Mouse (Mus musculus) CD4-positive, CD25-positive, alpha-beta regulatory T cell, adult 2 months (primary cell): Measurements from ENCODE around the gene 0610010K14Rik.

Experiments
- DNase-seq: peaks from one replicate; pipeline ENCODE4 v3.0.0-alpha.2; 2012; ENCODE audit warnings: low read depth, low spot score

0610010K14Rik gene

DNA sequence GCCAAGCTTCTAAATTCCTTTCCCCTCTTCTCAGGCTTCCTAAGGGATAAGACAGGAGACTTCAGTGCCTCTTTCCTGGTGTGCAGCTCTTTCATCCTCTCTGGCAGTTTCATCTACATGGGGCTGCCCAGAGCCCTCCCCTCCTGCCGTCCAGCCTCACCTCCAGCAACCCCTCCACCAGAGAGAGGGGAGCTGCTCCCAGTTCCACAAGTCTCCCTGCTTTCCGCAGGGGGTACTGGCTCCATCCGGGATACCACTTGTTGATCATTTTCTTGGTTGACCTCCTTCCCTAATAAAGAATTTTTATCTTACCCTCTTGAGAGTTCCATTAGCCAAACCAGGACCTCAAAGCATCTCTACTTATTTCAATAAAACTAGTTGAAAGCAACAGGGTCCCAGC lies 21.6 kb downstream of the 0610010K14Rik start:
- DNase-seq: no peak

- no peak for DNase-seq
Observed at GRCm38 (mm10) chr11:70215301-70215700, 22.4 kb downstream of the 0610010K14Rik start.

- DNase-seq: no peak
Observed at GRCm38 (mm10) chr11:70214856-70215209, 22.9 kb downstream of the 0610010K14Rik start.

DNA sequence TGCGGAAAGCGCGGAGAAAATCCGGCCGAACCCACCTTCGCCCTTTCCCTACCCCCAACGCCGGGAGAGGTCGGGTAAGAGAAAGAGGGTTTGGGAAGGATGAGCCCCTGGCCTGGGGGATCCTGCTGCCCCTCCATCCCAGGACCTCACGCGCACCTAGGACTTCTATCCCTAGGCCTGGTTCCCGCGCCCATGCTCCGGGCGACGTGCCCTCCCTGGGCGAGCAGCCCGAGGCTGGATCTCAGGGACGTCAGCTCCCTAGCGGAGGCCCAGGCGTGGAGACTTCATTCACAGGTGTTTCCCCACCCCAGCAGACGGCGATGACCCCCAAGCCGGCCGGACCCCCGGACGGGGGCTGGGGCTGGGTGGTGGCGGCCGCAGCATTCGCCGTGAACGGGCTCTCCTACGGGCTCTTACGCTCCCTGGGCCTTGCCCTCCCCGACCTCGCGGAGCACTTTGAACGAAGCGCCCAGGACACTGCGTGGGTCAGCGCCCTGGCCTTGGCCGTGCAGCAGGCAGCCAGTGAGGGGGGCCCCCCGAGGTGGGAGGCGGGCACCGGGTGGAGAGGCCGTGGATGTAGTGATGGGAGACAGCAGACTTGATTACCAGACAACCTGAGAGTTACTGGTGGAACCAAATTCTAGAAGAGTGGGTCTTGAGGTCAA lies 23.4 kb downstream of the 0610010K14Rik start:
- no peak for DNase-seq

DNA sequence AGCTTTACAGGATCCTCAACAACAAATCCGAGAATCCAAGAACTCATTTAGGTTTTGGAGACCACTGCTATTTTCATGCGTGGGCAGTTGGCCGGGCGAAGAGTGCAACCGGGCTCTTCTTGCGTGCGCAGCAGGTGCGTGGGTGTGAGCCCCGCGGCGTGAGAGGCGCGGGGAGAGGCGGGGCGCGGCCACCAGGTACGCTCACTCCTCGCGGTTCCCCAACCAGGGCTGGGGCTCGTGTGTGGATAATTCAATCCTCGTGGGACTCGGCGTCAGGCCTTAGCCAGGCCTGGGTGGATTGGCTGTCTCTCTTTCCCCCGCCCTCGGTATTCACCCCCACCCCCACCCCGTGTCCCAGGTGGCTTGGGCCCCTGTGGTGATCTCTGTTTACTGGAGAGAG lies 24.0 kb downstream of the 0610010K14Rik start:
- peak; percentile 47 for DNase-seq

DNA sequence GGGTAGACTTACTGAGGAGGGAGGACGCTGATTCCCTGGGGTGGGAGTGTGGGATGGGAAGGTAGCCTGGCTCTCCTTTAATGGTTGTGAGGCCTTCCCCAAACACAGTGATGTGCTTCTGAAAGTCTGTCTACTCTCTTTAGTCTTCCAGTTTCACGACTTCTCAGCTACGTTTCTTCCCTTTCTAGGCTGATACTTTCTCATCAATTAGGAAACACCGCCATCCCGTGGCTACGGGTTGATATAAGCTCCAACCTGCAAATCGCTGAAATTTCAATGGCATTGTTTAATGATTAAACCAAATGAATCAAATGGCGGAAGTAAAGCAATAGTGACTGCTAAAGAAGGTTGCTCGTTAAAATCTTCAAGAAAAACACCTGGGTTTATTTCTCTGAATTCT lies 24.8 kb downstream of the 0610010K14Rik start:
- peak; percentile 79 for DNase-seq

DNA sequence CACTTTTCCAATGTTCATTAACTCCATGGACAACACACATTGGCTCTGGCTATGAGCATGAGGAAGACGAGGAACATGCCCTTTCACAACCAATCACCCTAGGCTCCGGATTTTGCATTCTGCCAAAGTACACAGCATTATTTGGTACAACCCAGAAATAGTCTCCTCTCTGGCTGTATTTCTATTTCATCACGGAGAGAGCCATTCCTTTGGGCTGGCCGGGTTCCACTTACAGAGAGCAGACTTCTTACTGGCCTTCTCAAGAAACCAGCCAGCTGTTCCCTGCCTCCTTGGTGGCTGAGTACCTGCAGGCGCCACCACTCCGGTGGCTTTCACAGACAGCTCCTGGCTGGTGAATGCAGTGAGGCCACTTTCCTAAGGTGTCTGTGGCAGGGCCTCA lies 25.3 kb downstream of the 0610010K14Rik start, which contains the start of gene Slc16a11:
TSS of gene Slc16a11 (plus strand) at position 330 of the 400 bp plus-strand sequence.
- no peak for DNase-seq

DNA sequence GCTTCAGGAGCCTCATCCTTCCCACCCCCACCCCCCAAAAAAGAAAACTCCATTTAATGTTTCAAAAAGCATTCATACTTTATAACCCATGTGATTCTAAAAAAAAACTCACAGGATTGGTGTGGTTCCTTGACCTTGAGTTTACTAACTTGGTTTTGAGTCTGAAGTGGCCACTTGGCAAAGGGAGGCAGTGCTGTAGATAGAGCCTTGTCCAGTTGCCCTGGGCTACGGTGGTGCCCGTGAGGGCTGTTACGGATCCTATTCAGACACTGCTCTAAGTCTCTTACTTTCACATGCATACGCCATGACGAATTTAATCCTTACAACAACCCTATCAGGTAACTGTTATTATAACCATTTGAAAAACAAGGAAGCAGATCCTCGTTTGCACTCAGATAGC lies 25.7 kb downstream of the 0610010K14Rik start:
- DNase-seq: no peak

- DNase-seq: no peak
Observed at GRCm38 (mm10) chr11:70210681-70211080, 27.0 kb downstream of the 0610010K14Rik start.

- DNase-seq: no peak
Observed at GRCm38 (mm10) chr11:70208778-70209388, 28.8 kb downstream of the 0610010K14Rik start.

GRCm38 (mm10) chr11:70207283-70207682 lies 30.4 kb downstream of the 0610010K14Rik start:
- no peak for DNase-seq

- no peak for DNase-seq
Observed at GRCm38 (mm10) chr11:70206801-70207200, 30.9 kb downstream of the 0610010K14Rik start.

DNA sequence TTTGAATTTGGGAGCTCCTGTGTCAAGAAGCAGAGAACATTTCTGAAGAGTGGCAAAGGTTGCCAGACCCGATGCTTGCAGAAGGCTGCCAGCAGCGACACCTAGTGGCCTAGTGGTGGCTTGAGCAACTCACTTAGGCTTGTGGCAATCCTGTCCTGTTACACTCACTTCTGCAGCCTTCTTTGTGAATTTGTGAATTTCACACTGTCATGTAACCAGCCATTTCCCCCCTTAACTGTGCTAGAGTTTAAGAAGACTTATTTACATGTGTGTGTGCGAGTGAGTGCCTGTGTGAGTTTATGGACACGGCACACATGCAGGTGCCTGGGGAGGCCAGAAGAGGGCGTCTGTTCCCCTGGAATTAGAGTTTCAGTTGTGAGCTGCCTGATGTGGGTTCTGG lies 36.0 kb downstream of the 0610010K14Rik start:
- peak; percentile 90 for DNase-seq

GRCm38 (mm10) chr11:70200036-70200608 lies 37.6 kb downstream of the 0610010K14Rik start:
- no peak for DNase-seq

DNA sequence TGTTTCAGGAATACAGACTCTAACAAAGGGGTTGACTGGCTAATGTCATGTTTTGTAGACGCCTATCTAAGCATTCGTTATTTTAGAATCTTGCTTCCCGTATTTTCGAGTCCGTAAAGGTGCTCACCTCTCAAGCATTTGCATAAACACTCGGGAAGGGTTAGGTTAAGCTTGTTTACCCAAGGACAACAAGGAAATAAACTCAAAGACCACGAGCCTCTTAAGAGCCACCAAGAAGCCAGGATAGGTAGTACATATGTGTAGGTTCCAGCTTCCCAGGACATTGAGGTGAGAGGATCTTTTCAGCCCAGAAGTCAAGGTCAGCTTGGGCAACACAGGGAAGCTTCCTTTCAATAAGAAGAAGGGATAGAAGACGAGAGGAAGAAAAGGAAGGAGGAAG lies 38.6 kb downstream of the 0610010K14Rik start:
- no peak for DNase-seq

DNA sequence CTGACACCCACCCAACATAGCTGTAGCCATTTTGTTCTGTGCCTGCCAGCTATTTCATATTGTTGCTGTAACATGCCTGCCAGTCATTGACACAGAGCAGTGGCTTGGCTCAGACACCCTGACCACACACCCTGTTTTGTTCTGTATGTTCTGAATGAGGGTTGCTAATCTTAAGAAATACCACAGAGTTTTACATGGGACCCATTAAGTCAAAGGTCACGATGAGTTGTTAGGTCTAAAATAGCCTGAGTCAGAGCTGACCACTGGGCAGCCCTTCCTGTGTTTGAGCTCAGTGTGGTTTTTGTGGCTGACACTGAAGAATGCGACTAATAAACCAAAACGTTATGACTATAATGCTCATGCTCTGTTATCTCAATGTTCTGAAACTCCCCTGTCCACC lies 39.4 kb downstream of the 0610010K14Rik start:
- no peak for DNase-seq

- DNase-seq: no peak
Observed at GRCm38 (mm10) chr11:70193354-70194285, 44.1 kb downstream of the 0610010K14Rik start.

GRCm38 (mm10) chr11:70192157-70192556 lies 45.6 kb downstream of the 0610010K14Rik start:
- no peak for DNase-seq

GRCm38 (mm10) chr11:70191188-70191587 lies 46.5 kb downstream of the 0610010K14Rik start:
- no peak for DNase-seq

GRCm38 (mm10) chr11:70189319-70190134 lies 48.2 kb downstream of the 0610010K14Rik start:
- peak; percentile 44 for DNase-seq
